Mouse (Mus musculus) frontal cortex, postnatal 36 days (tissue): Measurements from ENCODE around the gene Rbm28.
A peak's percentile ranks its signal among the peaks of the same experiment; 100 is the strongest.

Experiments
- DNase-seq, 2 experiments: peaks; one replicate each; pipeline ENCODE4 v3.0.0; 2022; ENCODE audit warnings: low spot score in 2 of 2

The Rbm28 gene

DNA sequence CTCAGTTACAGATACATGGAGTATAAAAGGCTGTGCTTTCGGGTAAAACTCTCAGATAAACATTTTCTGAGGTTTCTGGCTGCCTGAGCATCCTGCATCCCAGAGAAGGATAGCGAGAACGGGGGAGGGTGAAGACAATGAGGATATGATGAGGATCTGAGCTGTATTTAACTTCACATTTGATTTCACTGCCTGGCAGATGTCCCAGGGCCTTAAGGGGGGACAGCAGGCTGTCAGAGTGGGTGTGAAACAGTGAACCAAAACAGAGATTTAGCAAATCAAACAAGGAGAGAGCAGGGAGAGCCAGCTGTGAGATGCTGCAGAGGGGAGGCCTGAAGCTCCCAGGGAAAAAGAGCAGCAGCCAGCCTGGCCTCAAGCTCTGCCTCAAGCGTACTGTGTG lies 85.5 kb downstream of the Rbm28 start:
- peak; percentile 62 to 82 for DNase-seq

DNA sequence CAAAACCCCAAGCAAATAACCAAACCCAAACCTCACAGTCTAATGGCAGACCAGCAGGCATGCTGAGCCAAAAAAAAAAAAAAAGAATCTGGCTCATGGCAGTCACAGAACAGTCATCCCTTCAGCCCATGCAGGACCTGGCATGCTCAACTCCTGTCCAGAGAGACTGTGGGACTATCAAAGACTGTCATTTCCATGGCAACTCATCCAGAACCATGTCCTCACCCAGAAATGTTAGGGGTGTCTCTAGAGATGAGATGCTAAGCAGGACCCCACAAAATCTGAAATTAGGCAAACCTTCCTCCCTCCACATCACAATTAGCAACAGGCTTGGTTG lies 90.7 kb downstream of the Rbm28 start:
- DNase-seq, result no peak
